Mouse (Mus musculus) lung, embryonic 14.5 days (tissue): Measurements from ENCODE around the gene Dlgap4. TPM values are rescaled to one million over a fixed set of nuclear protein-coding genes. Genes with fewer than 3 reads are reported as not detected.

Experiments used
- ATAC-seq: fragments of 200-750 bp; cut with Nextera tagmentation; 2 replicates; pipeline ENCODE4 v1.8.0; 2017; ENCODE audit warnings: mild to moderate bottlenecking, moderate TSS enrichment, moderate library complexity; ENCODE audit not compliant: insufficient read depth
- DNase-seq: peaks from one replicate; pipeline ENCODE4 v3.0.0-alpha.2; 2015
- H3K27ac ChIP-seq: fragments of 300-500 bp; sonication (generic); 2 replicates; pipeline ENCODE4 v1.5.1; 2014; ENCODE audit warnings: low read depth, mild to moderate bottlenecking, moderate library complexity
- H3K27me3 ChIP-seq: fragments of 300-500 bp; sonication (generic); 2 replicates; pipeline ENCODE4 v1.6.1; 2014; ENCODE audit warnings: low read length, control low read depth; ENCODE audit not compliant: insufficient read depth
- H3K36me3 ChIP-seq: fragments of 300-500 bp; sonication (generic); 2 replicates; pipeline ENCODE4 v1.6.1; 2014; ENCODE audit warnings: control low read depth; ENCODE audit not compliant: insufficient read depth
- H3K4me1 ChIP-seq: fragments of 300-500 bp; sonication (generic); 2 replicates; pipeline ENCODE4 v1.6.1; 2014; ENCODE audit warnings: antibody characterized with exemption, control low read depth; ENCODE audit not compliant: insufficient read depth
- H3K4me2 ChIP-seq: fragments of 300-500 bp; sonication (generic); 2 replicates; pipeline ENCODE4 v1.6.1; 2014; ENCODE audit warnings: mild to moderate bottlenecking
- H3K4me3 ChIP-seq: fragments of 300-500 bp; sonication (generic); 2 replicates; pipeline ENCODE4 v1.5.1; 2014; ENCODE audit warnings: low read depth, low read length
- H3K9ac ChIP-seq: fragments of 300-500 bp; sonication (generic); 2 replicates; pipeline ENCODE4 v1.6.1; 2014
- H3K9me3 ChIP-seq: fragments of 300-500 bp; sonication (generic); 2 replicates; pipeline ENCODE4 v1.6.1; 2016; ENCODE audit warnings: low read depth, low read length, control low read depth
- CTCF ChIP-seq: IDR thresholded peaks from 2 replicates; pipeline ENCODE4 v1.5.1; 2016; ENCODE audit warnings: antibody characterized with exemption, low read depth
- WGBS: fragments of 180-500 bp; shearing (Covaris S2); extraction: QIAGEN DNeasy Blood & Tissue Kit; methylation state at CpG from one replicate; pipeline ENCODE4 v1.1.7; 2014; 5-methylcytosine and 5-hydroxymethylcytosine counted together
- polyA plus RNA-seq: library from polyadenylated mRNA; unstranded; fragments of >200 nt; fragmentation: Nextera tagmentation; extraction: Ambion mirVana; gene quantifications from 2 replicates; pipeline ENCODE4 v1.2.1, GENCODE M21; 2014

The Dlgap4 gene
- polyA plus RNA-seq, result 73.7 and 78.7 TPM in 2 replicates

- no peaks in the 10 kb centered on the region for H3K9me3 ChIP-seq
- no peaks in the 10 kb centered on the region for H3K36me3 ChIP-seq
- H3K27me3 ChIP-seq, result peaks cover 58% of the 10 kb centered on the region
- ATAC-seq (peak; percentile 79), DNase-seq (peak; percentile 58)
- under 1% methylated on average over 98 of the region's 103 CpGs for WGBS
- no peak within 1 kb of the TSS for H3K27ac ChIP-seq
- peak within 1 kb of the TSS; percentile 97 for H3K4me2 ChIP-seq
- H3K4me1 ChIP-seq, result no peaks in the 10 kb centered on the region; the same call in 1 of the 2 replicates
- TF ChIP-seq CTCF, result no peak
- H3K9ac ChIP-seq, result peak within 1 kb of the TSS; percentile 54
- peak within 1 kb of the TSS; percentile 64 for H3K4me3 ChIP-seq
Measured at GRCm38 (mm10) chr2:156613541-156614257, at the start of gene Dlgap4. Gene Dlgap4, plus strand, starts transcription at chr2:156613705.

- H3K36me3 ChIP-seq, result peaks cover 43% of the 10 kb centered on the region
Measured at GRCm38 (mm10) chr2:156566512-156566911, 47.0 kb upstream of the Dlgap4 start.

GRCm38 (mm10) chr2:156568647-156569046, 44.9 kb upstream of the Dlgap4 start:
- Histone ChIP-seq H3K4me1 (no peaks in the 10 kb centered on the region), H3K36me3 (peaks cover 36% of the 10 kb centered on the region), H3K4me3 (no peak overlapping the region), H3K9me3 (no peaks in the 10 kb centered on the region), H3K4me2 (no peak overlapping the region), H3K27me3 (no peaks in the 10 kb centered on the region), H3K9ac (no peak overlapping the region), H3K27ac (no peak overlapping the region)
- DNase-seq, result no peak
- WGBS, result 84% methylated on average over 7 of the region's 7 CpGs
- TF ChIP-seq CTCF, result no peak
- ATAC-seq, result no peak

More at GRCm38 (mm10) chr2:156566512-156566911, 47.0 kb upstream of the Dlgap4 start:
- Histone ChIP-seq H3K4me2 (no peak overlapping the region), H3K27ac (no peak overlapping the region), H3K4me1 (no peaks in the 10 kb centered on the region), H3K4me3 (no peak overlapping the region), H3K9ac (no peak overlapping the region), H3K9me3 (no peaks in the 10 kb centered on the region), H3K27me3 (no peaks in the 10 kb centered on the region)
- TF ChIP-seq CTCF, result no peak
- no peak for ATAC-seq
- WGBS, result 95% methylated on average over 2 of the region's 2 CpGs
- no peak for DNase-seq

GRCm38 (mm10) chr2:156569261-156569660, 44.2 kb upstream of the Dlgap4 start:
- no peak for TF ChIP-seq CTCF
- no peak overlapping the region for H3K27ac ChIP-seq
- 82% methylated on average over 3 of the region's 3 CpGs for WGBS
- H3K4me2 ChIP-seq, result no peak overlapping the region
- ATAC-seq, result no peak
- H3K4me3 ChIP-seq, result no peak overlapping the region
- no peaks in the 10 kb centered on the region for H3K4me1 ChIP-seq
- no peak overlapping the region for H3K9ac ChIP-seq
- no peaks in the 10 kb centered on the region for H3K27me3 ChIP-seq
- DNase-seq, result no peak
- peaks cover 33% of the 10 kb centered on the region for H3K36me3 ChIP-seq
- no peaks in the 10 kb centered on the region for H3K9me3 ChIP-seq

GRCm38 (mm10) chr2:156571521-156571920, 42.0 kb upstream of the Dlgap4 start:
- peaks cover 26% of the 10 kb centered on the region for H3K36me3 ChIP-seq
- 61% methylated on average over 6 of the region's 6 CpGs for WGBS
- H3K27ac ChIP-seq, result no peak overlapping the region
- no peaks in the 10 kb centered on the region for H3K4me1 ChIP-seq
- TF ChIP-seq CTCF, result no peak
- ATAC-seq, result no peak
- no peaks in the 10 kb centered on the region for H3K9me3 ChIP-seq
- H3K27me3 ChIP-seq, result no peaks in the 10 kb centered on the region
- H3K4me3 ChIP-seq, result no peak overlapping the region
- H3K9ac ChIP-seq, result no peak overlapping the region
- no peak overlapping the region for H3K4me2 ChIP-seq
- no peak for DNase-seq

- Histone ChIP-seq H3K9ac (no peak overlapping the region), H3K4me3 (no peak overlapping the region), H3K4me2 (no peak overlapping the region), H3K4me1 (no peaks in the 10 kb centered on the region), H3K27ac (no peak overlapping the region), H3K36me3 (no peaks in the 10 kb centered on the region), H3K27me3 (no peaks in the 10 kb centered on the region), H3K9me3 (no peaks in the 10 kb centered on the region)
- TF ChIP-seq CTCF, result no peak
- DNase-seq (no peak), ATAC-seq (no peak)
- WGBS, result 77% methylated on average over 7 of the region's 7 CpGs
Measured at GRCm38 (mm10) chr2:156576850-156577587, 36.5 kb upstream of the Dlgap4 start.

- Histone ChIP-seq H3K9ac (no peak overlapping the region), H3K4me1 (no peaks in the 10 kb centered on the region), H3K27me3 (no peaks in the 10 kb centered on the region), H3K36me3 (no peaks in the 10 kb centered on the region), H3K27ac (no peak overlapping the region), H3K4me2 (no peak overlapping the region), H3K4me3 (no peak overlapping the region), H3K9me3 (no peaks in the 10 kb centered on the region)
- no peak for DNase-seq
- no peak for ATAC-seq
- WGBS, result 69% methylated on average over 5 of the region's 5 CpGs
- no peak for TF ChIP-seq CTCF
Measured at GRCm38 (mm10) chr2:156580507-156580906, 33.0 kb upstream of the Dlgap4 start.
